In the genomic region with DNA sequence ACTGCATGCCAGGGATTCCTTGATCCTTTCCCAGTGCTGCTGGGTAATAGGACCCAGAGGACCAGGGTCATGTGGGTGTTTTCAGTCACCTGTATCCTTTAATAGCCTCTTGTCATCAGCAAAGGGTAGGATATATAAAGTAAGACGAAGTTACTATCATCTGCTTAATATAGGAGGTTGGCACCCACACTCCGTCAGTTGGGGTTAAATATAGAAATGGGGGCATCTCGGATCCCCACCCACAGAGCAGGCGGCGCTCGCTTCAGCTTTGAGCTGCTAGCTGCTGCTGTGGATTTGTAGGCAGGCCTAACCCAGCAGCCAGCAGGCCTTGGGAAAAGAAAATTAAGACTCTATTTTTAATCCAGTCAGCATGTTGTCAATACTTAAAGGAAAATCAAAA, we compare ENCODE assay signal across 11 mouse cellular contexts. TPM values are rescaled to one million over a fixed set of nuclear protein-coding genes. Genes with fewer than 3 reads are reported as not detected.
A peak's percentile ranks its signal among the peaks of the same experiment; 100 is the strongest.
DNase-seq lines count a peak whose midpoint lies in the region; ATAC-seq and TF ChIP-seq lines count a peak whose summit lies in the region.
"Had no signal": no experiment of that assay in that cellular context is flagged by ENCODE, and none has a peak within 500 bp of the region (broad histone marks: within the 10 kb centered on the region; RNA-seq: fewer than 3 reads in every experiment).

No protein-coding gene starts in this region.

- 41% methylated on average over 6 of the region's 6 CpGs for WGBS in heart, embryonic 11.5 days (ENCODE audit: insufficient replicate concordance)

- no peak overlapping the region for H3K4me3 ChIP-seq in heart, embryonic 11.5 days (ENCODE audit: low read depth, low read length)
- H3K4me3 ChIP-seq in left cerebral cortex, adult 2 months, result no peak overlapping the region
- H3K4me3 ChIP-seq: erythroblast, embryonic 14.5 days; hindbrain, embryonic 15.5 days had no signal

- peaks cover 3% of the 10 kb centered on the region; the same call in 1 of the 2 replicates for H3K36me3 ChIP-seq in heart, embryonic 11.5 days (ENCODE audit: control insufficient read depth, insufficient read depth, low read length)
- H3K36me3 ChIP-seq: hindbrain, embryonic 15.5 days had no signal

- no peak for ATAC-seq in heart, embryonic 11.5 days (replicated peaks; ENCODE audit: insufficient number of reproducible peaks, low FRiP score, low TSS enrichment)
- ATAC-seq in megakaryocyte, adult 5-6 weeks (ENCODE audit: poor library complexity, severe bottlenecking), result no peak

- intact Hi-C loops in left cerebral cortex, adult 2 months (cut with DNase I), result no loop called here

- H3K9me3 ChIP-seq in heart, embryonic 11.5 days (replicated peaks; ENCODE audit: control insufficient read depth, low read length), result no peaks in the 10 kb centered on the region
- H3K9me3 ChIP-seq: hindbrain, embryonic 15.5 days had no signal

- H3K27ac ChIP-seq in heart, embryonic 11.5 days (ENCODE audit: low read depth, low read length), result peak overlapping the region; percentile 16
- peak overlapping the region; percentile 67 for H3K27ac ChIP-seq in left cerebral cortex, adult 2 months

- no peak overlapping the region for H3K9ac ChIP-seq in heart, embryonic 11.5 days (ENCODE audit: low read depth, low read length)
- H3K9ac ChIP-seq: hindbrain, embryonic 15.5 days had no signal

- DNase-seq in layer of hippocampus, adult 11-12 months (ENCODE audit: low spot score), result peak; percentile 66
- no peak for DNase-seq in layer of hippocampus, postnatal 25 days (ENCODE audit: extremely low spot score in 1 of 2, low spot score in 1 of 2)
- peak; percentile 65 to 71 for DNase-seq in left cerebral cortex, adult 2 months (ENCODE audit: extremely low spot score in 1 of 2, low spot score in 2 of 2)
- peak; percentile 38 for DNase-seq in right cerebral cortex, postnatal 4 days
- DNase-seq in lung, postnatal 14 days, result no peak
- DNase-seq: cerebellum, adult 18-20 months had no signal

- H3K27me3 ChIP-seq in heart, embryonic 11.5 days (ENCODE audit: control insufficient read depth, insufficient read depth, low read length), result no peaks in the 10 kb centered on the region
- H3K27me3 ChIP-seq: hindbrain, embryonic 15.5 days had no signal

- H3K4me1 ChIP-seq in heart, embryonic 11.5 days (ENCODE audit: control insufficient read depth, insufficient read depth, low read length), result peaks cover 39% of the 10 kb centered on the region

- H3K4me2 ChIP-seq in heart, embryonic 11.5 days, result no peak overlapping the region
- H3K4me2 ChIP-seq: hindbrain, embryonic 15.5 days had no signal

- TF ChIP-seq CTCF in left cerebral cortex, adult 2 months (IDR thresholded peaks at IDR 0.05), result no peak

RNA-seq across cellular contexts. Expression of gene Gpr153, which starts 28.0 kb away (rescaled TPM):
- 1 to 10 TPM; 5.4 to 6.0 TPM for total RNA-seq in layer of hippocampus, postnatal 25 days (2021)
- polyA plus RNA-seq in heart, embryonic 11.5 days (2014; fragmentation: Nextera tagmentation; extraction: Ambion mirVana), result 7.8 and 9.0 TPM in 2 replicates
- total RNA-seq in left cerebral cortex, adult 2 months (2021), result 10 to 100 TPM; 29.6 to 35.9 TPM
- total RNA-seq in megakaryocyte, adult 5-6 weeks (2015), result not detected in 2 replicates
- 0.04 and 1.7 TPM in 2 replicates for total RNA-seq in megakaryocyte, adult 5-6 weeks (2017)
- polyA plus RNA-seq: erythroblast, embryonic 14.5 days had no signal

RNA-seq across cellular contexts. Expression of gene Hes3, which starts 45.5 kb away (rescaled TPM):
- not detected for total RNA-seq in layer of hippocampus, postnatal 25 days (2021)
- not detected in 2 replicates for polyA plus RNA-seq in heart, embryonic 11.5 days (2014; fragmentation: Nextera tagmentation; extraction: Ambion mirVana)
- total RNA-seq in left cerebral cortex, adult 2 months (2021), result under 1 TPM; 0.30 to 0.32 TPM
- total RNA-seq in megakaryocyte, adult 5-6 weeks (2015), result not detected in 2 replicates
- not detected in 2 replicates for total RNA-seq in megakaryocyte, adult 5-6 weeks (2017)
- polyA plus RNA-seq: erythroblast, embryonic 14.5 days; lung, embryonic 16.5 days had no signal

RNA-seq across cellular contexts. Expression of gene Icmt, which starts 51.0 kb away (rescaled TPM):
- total RNA-seq in layer of hippocampus, postnatal 25 days (2021), result 10 to 100 TPM; 38.9 to 45.1 TPM
- polyA plus RNA-seq in heart, embryonic 11.5 days (2014; fragmentation: Nextera tagmentation; extraction: Ambion mirVana), result 15.9 and 22.6 TPM in 2 replicates
- 10 to 100 TPM; 49.8 to 54.3 TPM for total RNA-seq in left cerebral cortex, adult 2 months (2021)
- total RNA-seq in megakaryocyte, adult 5-6 weeks (2015), result 8.7 and 9.3 TPM in 2 replicates
- 9.7 and 11.9 TPM in 2 replicates for total RNA-seq in megakaryocyte, adult 5-6 weeks (2017)

Comparison
In these comparisons a context has a peak if more than half of its experiments do, and no peak if none do; other contexts are left out.
1. DNase-seq: peak in layer of hippocampus, adult 11-12 months (single experiment), left cerebral cortex, adult 2 months (2 of 2) and right cerebral cortex, postnatal 4 days (single experiment); none in layer of hippocampus, postnatal 25 days (0 of 2) and lung, postnatal 14 days (single experiment).